13 mouse cellular contexts compared by ENCODE assay signal in genomic region chr15:5517244-5517966, GRCm38 (mm10).
DNase-seq lines count a peak whose midpoint lies in the region; ATAC-seq lines count a peak whose summit lies in the region.
"Had no signal": no experiment of that assay in that cellular context is flagged by ENCODE, and none has a peak within 500 bp of the region (broad histone marks: within the 10 kb centered on the region; RNA-seq: fewer than 3 reads in every experiment).

No protein-coding gene starts in this region.

- no peak overlapping the region for H3K4me3 ChIP-seq in midbrain, embryonic 11.5 days (ENCODE audit: low read depth, low read length)
- H3K4me3 ChIP-seq in midbrain, embryonic 13.5 days (replicated peaks), result no peak overlapping the region
- H3K4me3 ChIP-seq in megakaryocyte, embryonic 14.5 days (replicated peaks), result peak overlapping the region; percentile 21
- no peak overlapping the region for H3K4me3 ChIP-seq in kidney, embryonic 15.5 days (replicated peaks)
- H3K4me3 ChIP-seq: heart, embryonic 15.5 days; neural tube, embryonic 12.5 days had no signal

- intact Hi-C loops in heart, postnatal 36 days (cut with DNase I), result no loop called here
- intact Hi-C loops in heart, postnatal 25 days (cut with DNase I), result no loop called here

- H3K9ac ChIP-seq in midbrain, embryonic 11.5 days (ENCODE audit: low read length), result no peak overlapping the region
- H3K9ac ChIP-seq in midbrain, embryonic 13.5 days (replicated peaks), result no peak overlapping the region
- H3K9ac ChIP-seq in kidney, embryonic 15.5 days, result no peak overlapping the region
- H3K9ac ChIP-seq: heart, embryonic 15.5 days; neural tube, embryonic 12.5 days had no signal

- no peak overlapping the region for H3K4me2 ChIP-seq in midbrain, embryonic 11.5 days
- H3K4me2 ChIP-seq in midbrain, embryonic 13.5 days (replicated peaks), result no peak overlapping the region
- H3K4me2 ChIP-seq in kidney, embryonic 15.5 days, result no peak overlapping the region
- H3K4me2 ChIP-seq: heart, embryonic 15.5 days; neural tube, embryonic 12.5 days had no signal

- no peaks in the 10 kb centered on the region for H3K9me3 ChIP-seq in midbrain, embryonic 11.5 days (ENCODE audit: control insufficient read depth, low read length)
- H3K9me3 ChIP-seq in midbrain, embryonic 13.5 days, result no peaks in the 10 kb centered on the region
- no peaks in the 10 kb centered on the region for H3K9me3 ChIP-seq in megakaryocyte, embryonic 14.5 days
- no peaks in the 10 kb centered on the region for H3K9me3 ChIP-seq in kidney, embryonic 15.5 days (replicated peaks)
- H3K9me3 ChIP-seq: heart, embryonic 15.5 days; neural tube, embryonic 12.5 days had no signal

- WGBS in midbrain, embryonic 11.5 days, result 86% methylated on average over 10 of the region's 10 CpGs
- WGBS in midbrain, embryonic 13.5 days, result 87% methylated on average over 10 of the region's 10 CpGs
- 57% methylated on average over 10 of the region's 10 CpGs for WGBS in kidney, embryonic 15.5 days

- ATAC-seq in midbrain, embryonic 11.5 days (ENCODE audit: low FRiP score), result no peak
- ATAC-seq in midbrain, embryonic 13.5 days, result no peak
- ATAC-seq in kidney, embryonic 15.5 days (replicated peaks; ENCODE audit: low FRiP score), result no peak

- no peaks in the 10 kb centered on the region for H3K27me3 ChIP-seq in midbrain, embryonic 11.5 days (ENCODE audit: control insufficient read depth, insufficient read depth, low read length)
- H3K27me3 ChIP-seq in midbrain, embryonic 13.5 days, result no peaks in the 10 kb centered on the region
- no peaks in the 10 kb centered on the region for H3K27me3 ChIP-seq in megakaryocyte, embryonic 14.5 days (replicated peaks)
- no peaks in the 10 kb centered on the region for H3K27me3 ChIP-seq in kidney, embryonic 15.5 days
- H3K27me3 ChIP-seq: heart, embryonic 15.5 days; neural tube, embryonic 12.5 days had no signal

- no peak overlapping the region for H3K27ac ChIP-seq in midbrain, embryonic 11.5 days (ENCODE audit: low read depth, low read length)
- no peak overlapping the region for H3K27ac ChIP-seq in midbrain, embryonic 13.5 days
- H3K27ac ChIP-seq in kidney, embryonic 15.5 days, result no peak overlapping the region
- H3K27ac ChIP-seq: heart, embryonic 15.5 days; neural tube, embryonic 12.5 days had no signal

- H3K4me1 ChIP-seq in midbrain, embryonic 11.5 days (ENCODE audit: control insufficient read depth, insufficient read depth, low read length), result no peaks in the 10 kb centered on the region
- H3K4me1 ChIP-seq in midbrain, embryonic 13.5 days (replicated peaks), result no peaks in the 10 kb centered on the region
- H3K4me1 ChIP-seq in megakaryocyte, embryonic 14.5 days, result peaks cover 68% of the 10 kb centered on the region
- no peaks in the 10 kb centered on the region for H3K4me1 ChIP-seq in kidney, embryonic 15.5 days
- H3K4me1 ChIP-seq: heart, embryonic 15.5 days; neural tube, embryonic 12.5 days had no signal

- no peaks in the 10 kb centered on the region for H3K36me3 ChIP-seq in midbrain, embryonic 11.5 days (ENCODE audit: control insufficient read depth, insufficient read depth, low read length)
- no peaks in the 10 kb centered on the region for H3K36me3 ChIP-seq in midbrain, embryonic 13.5 days
- H3K36me3 ChIP-seq in megakaryocyte, embryonic 14.5 days (replicated peaks; ENCODE audit: low read length), result no peaks in the 10 kb centered on the region
- H3K36me3 ChIP-seq in kidney, embryonic 15.5 days, result no peaks in the 10 kb centered on the region
- H3K36me3 ChIP-seq: heart, embryonic 15.5 days; neural tube, embryonic 12.5 days had no signal

- peak; percentile 60 for DNase-seq in midbrain, embryonic 11.5 days (ENCODE audit: low spot score, missing footprints)
- DNase-seq in forelimb bud, embryonic 11.5 days (ENCODE audit: low read depth, low spot score), result peak; percentile 24
- DNase-seq in thymus, postnatal 14 days, result peak; percentile 46
- no peak for DNase-seq in heart, postnatal 36 days
- DNase-seq in heart, postnatal 25 days (ENCODE audit: low spot score), result no peak
- DNase-seq: cerebellum, postnatal 14 days; kidney, adult 8-10 months; right cerebral cortex, postnatal 4 days had no signal

Comparison
In these comparisons a context has a peak if more than half of its experiments do, and no peak if none do; other contexts are left out.
1. DNase-seq: peak in midbrain, embryonic 11.5 days (single experiment), forelimb bud, embryonic 11.5 days (single experiment) and thymus, postnatal 14 days (single experiment); none in heart, postnatal 36 days (0 of 2) and heart, postnatal 25 days (single experiment).